Mouse (Mus musculus) heart, embryonic 12.5 days (tissue): ENCODE results near the gene Ubac2. TPM values are rescaled to one million over a fixed set of nuclear protein-coding genes. Genes with fewer than 3 reads are reported as not detected.

ENCODE experiments used
- ATAC-seq: fragments of 200-750 bp; cut with Nextera tagmentation; 2 replicates; pipeline ENCODE4 v1.8.0; 2017; ENCODE audit warnings: moderate TSS enrichment, moderate library complexity; ENCODE audit not compliant: insufficient number of reproducible peaks, low FRiP score
- H3K27ac ChIP-seq: fragments of 300-500 bp; sonication (generic); 2 replicates; pipeline ENCODE4 v1.5.1; 2016; ENCODE audit warnings: mild to moderate bottlenecking, moderate library complexity; ENCODE audit not compliant: poor library complexity, severe bottlenecking
- H3K27me3 ChIP-seq: fragments of 300-500 bp; sonication (generic); replicated peaks from 2 replicates; pipeline ENCODE4 v1.6.1; 2016; ENCODE audit warnings: mild to moderate bottlenecking, moderate library complexity
- H3K36me3 ChIP-seq: fragments of 300-500 bp; sonication (generic); 2 replicates; pipeline ENCODE4 v1.6.1; 2016; ENCODE audit warnings: mild to moderate bottlenecking, moderate library complexity
- H3K4me1 ChIP-seq: fragments of 300-500 bp; sonication (generic); replicated peaks from 2 replicates; pipeline ENCODE4 v1.6.1; 2016; ENCODE audit warnings: mild to moderate bottlenecking
- H3K4me2 ChIP-seq: fragments of 300-500 bp; sonication (generic); 2 replicates; pipeline ENCODE4 v1.6.1; 2016; ENCODE audit warnings: mild to moderate bottlenecking, moderate library complexity
- H3K4me3 ChIP-seq: fragments of 300-500 bp; sonication (generic); 2 replicates; pipeline ENCODE4 v1.5.1; 2016; ENCODE audit warnings: mild to moderate bottlenecking
- H3K9ac ChIP-seq: fragments of 300-500 bp; sonication (generic); 2 replicates; pipeline ENCODE4 v1.6.1; 2016; ENCODE audit warnings: mild to moderate bottlenecking, moderate library complexity
- H3K9me3 ChIP-seq: fragments of 300-500 bp; sonication (generic); replicated peaks from 2 replicates; pipeline ENCODE4 v1.6.1; 2016; ENCODE audit warnings: mild to moderate bottlenecking, moderate library complexity
- WGBS: fragments of 180-500 bp; shearing (Covaris S2); methylation state at CpG from one replicate; pipeline ENCODE4 v1.1.7; 2016; 5-methylcytosine and 5-hydroxymethylcytosine counted together
- polyA plus RNA-seq: library from polyadenylated mRNA; unstranded; fragments of >200 nt; fragmentation: Nextera tagmentation; extraction: Ambion mirVana; gene quantifications from 2 replicates; pipeline ENCODE4 v1.2.1, GENCODE M21; 2016

Gene Ubac2
- polyA plus RNA-seq, 1 experiment from 2014 or later = 56.9 TPM

DNA sequence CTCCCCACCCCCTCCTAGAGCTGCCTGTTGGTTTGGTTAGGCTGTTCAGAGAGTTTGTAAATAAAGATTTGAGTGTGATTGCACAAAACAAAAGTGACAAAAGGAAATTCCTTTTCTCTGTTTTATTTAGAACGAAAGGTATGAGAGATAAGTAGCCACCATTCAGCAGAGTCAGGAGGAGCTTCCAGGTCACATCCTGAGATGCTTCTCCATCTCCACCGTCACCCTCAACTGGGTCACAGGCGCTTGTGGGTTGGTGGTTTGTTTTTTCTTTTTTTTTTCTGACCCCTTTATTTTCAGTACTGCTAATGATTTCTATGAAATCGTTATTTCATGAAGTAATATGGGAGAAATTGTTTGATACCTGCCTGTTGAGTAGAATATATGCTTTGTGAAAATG lies 57.9 kb downstream of the Ubac2 start:
- 89% methylated on average over 4 of the region's 4 CpGs for WGBS
- Histone ChIP-seq H3K36me3 (peaks cover 16% of the 10 kb centered on the region), H3K4me2 (no peak overlapping the region), H3K27ac (no peak overlapping the region), H3K9me3 (0 out of 2 replicates have a peak, but pooled peaks cover 5% of the 10 kb centered on the region), H3K27me3 (no peaks in the 10 kb centered on the region), H3K4me3 (no peak overlapping the region), H3K4me1 (peaks cover 25% of the 10 kb centered on the region), H3K9ac (no peak overlapping the region)
- ATAC-seq = no peak

- Histone ChIP-seq H3K9ac (no peak overlapping the region), H3K4me3 (no peak overlapping the region), H3K27me3 (no peaks in the 10 kb centered on the region), H3K4me1 (peaks cover 21% of the 10 kb centered on the region), H3K4me2 (no peak overlapping the region), H3K27ac (no peak overlapping the region), H3K9me3 (0 out of 2 replicates have a peak, but pooled peaks cover 5% of the 10 kb centered on the region), H3K36me3 (peaks cover 16% of the 10 kb centered on the region)
- ATAC-seq = no peak
- 61% methylated on average over 8 of the region's 8 CpGs for WGBS
Observed at GRCm38 (mm10) chr14:121936856-121937255, 58.4 kb downstream of the Ubac2 start.

DNA sequence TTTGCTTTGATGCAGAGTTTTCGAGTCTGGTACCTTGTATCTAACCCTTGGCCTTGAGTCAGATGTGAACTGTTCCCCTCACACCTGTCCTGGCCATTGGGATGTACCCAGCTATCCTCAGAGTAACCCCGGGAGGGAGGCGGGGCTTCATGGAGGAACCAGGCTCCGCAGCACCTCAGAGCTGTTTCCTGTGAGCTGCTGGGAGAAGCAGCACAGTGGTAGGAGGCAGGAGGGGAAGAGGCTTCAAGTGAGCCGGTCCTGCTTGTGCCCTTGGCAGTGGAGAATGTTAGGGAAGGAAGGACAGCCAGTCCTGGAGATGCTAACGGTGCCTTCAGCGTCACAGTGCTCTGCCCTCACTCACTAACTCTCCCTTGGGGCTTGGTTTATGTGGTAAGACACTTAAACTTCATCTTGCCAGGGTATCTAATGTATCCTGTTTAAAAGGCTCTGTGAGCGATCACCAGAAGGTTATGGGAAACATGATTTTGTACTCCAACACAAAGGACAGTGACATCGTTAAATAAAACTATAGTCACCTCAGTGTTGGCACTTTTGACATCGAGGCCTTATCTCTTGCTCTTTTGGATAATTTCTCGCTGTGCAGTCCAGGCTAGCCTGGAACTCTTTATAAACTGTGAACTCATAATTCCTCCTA lies 59.3 kb downstream of the Ubac2 start:
- Histone ChIP-seq H3K4me1 (peaks cover 16% of the 10 kb centered on the region), H3K4me2 (no peak overlapping the region), H3K27me3 (no peaks in the 10 kb centered on the region), H3K9ac (no peak overlapping the region), H3K36me3 (peaks cover 16% of the 10 kb centered on the region), H3K9me3 (0 out of 2 replicates have a peak, but pooled peaks cover 5% of the 10 kb centered on the region), H3K4me3 (no peak overlapping the region), H3K27ac (no peak overlapping the region)
- no peak; the same call in 1 of the 2 replicates for ATAC-seq
- 68% methylated on average over 11 of the region's 11 CpGs for WGBS

GRCm38 (mm10) chr14:121938256-121939191 lies 60.1 kb downstream of the Ubac2 start:
- Histone ChIP-seq H3K9ac (no peak overlapping the region), H3K36me3 (peaks cover 16% of the 10 kb centered on the region), H3K27ac (no peak overlapping the region), H3K4me3 (no peak overlapping the region), H3K9me3 (0 out of 2 replicates have a peak, but pooled peaks cover 5% of the 10 kb centered on the region), H3K27me3 (no peaks in the 10 kb centered on the region), H3K4me1 (peaks cover 16% of the 10 kb centered on the region), H3K4me2 (no peak overlapping the region)
- ATAC-seq = no peak
- 74% methylated on average over 11 of the region's 11 CpGs for WGBS

- peak; percentile 80; the same call in 1 of the 2 replicates for ATAC-seq
- H3K4me2 ChIP-seq = no peak overlapping the region
- H3K9me3 ChIP-seq = 0 out of 2 replicates have a peak, but pooled peaks cover 5% of the 10 kb centered on the region
- peaks cover 6% of the 10 kb centered on the region for H3K36me3 ChIP-seq
- peak overlapping the region; percentile 52; the same call in 1 of the 2 replicates for H3K27ac ChIP-seq
- H3K9ac ChIP-seq = no peak overlapping the region
- H3K4me3 ChIP-seq = no peak overlapping the region
- peaks cover 16% of the 10 kb centered on the region for H3K4me1 ChIP-seq
- 24% methylated on average over 3 of the region's 3 CpGs for WGBS
- H3K27me3 ChIP-seq = no peaks in the 10 kb centered on the region
Observed at GRCm38 (mm10) chr14:121939582-121939981, 61.2 kb downstream of the Ubac2 start.

- Histone ChIP-seq H3K9me3 (no peaks in the 10 kb centered on the region), H3K4me3 (no peak overlapping the region), H3K4me1 (peaks cover 4% of the 10 kb centered on the region; the same call in 1 of the 2 replicates), H3K4me2 (no peak overlapping the region), H3K36me3 (no peaks in the 10 kb centered on the region), H3K9ac (no peak overlapping the region), H3K27me3 (no peaks in the 10 kb centered on the region), H3K27ac (no peak overlapping the region)
- whole genome bisulfite sequencing = 74% methylated on average over 5 of the region's 5 CpGs
- ATAC-seq = no peak
Observed at GRCm38 (mm10) chr14:121946131-121946530, 67.7 kb downstream of the Ubac2 start.

DNA sequence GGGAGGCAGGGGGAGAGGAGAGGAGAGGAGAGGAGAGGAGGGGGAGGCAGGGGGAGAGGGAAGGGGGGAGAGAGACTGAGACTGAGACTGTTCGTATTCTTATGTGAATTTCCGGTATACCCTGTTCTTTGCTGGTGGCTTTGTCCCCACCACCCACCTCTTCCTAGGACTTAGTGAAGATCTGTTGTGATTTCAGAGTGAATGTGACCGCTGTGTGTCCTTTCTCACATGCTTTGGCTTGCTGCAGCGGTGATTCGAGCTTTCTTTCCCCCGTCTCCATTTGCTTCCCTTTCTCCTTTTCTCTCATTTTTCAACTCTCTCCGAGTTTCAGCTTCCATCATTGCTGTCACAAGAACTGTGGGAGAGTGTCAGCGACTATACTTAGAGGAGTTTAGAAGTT lies 68.3 kb downstream of the Ubac2 start:
- H3K9ac ChIP-seq = no peak overlapping the region
- peaks cover 8% of the 10 kb centered on the region for H3K4me1 ChIP-seq
- 79% methylated on average over 8 of the region's 8 CpGs for WGBS
- H3K4me3 ChIP-seq = no peak overlapping the region
- no peak for ATAC-seq
- H3K4me2 ChIP-seq = no peak overlapping the region
- H3K9me3 ChIP-seq = no peaks in the 10 kb centered on the region
- H3K27ac ChIP-seq = no peak overlapping the region; the same call in 1 of the 2 replicates
- no peaks in the 10 kb centered on the region for H3K27me3 ChIP-seq
- no peaks in the 10 kb centered on the region for H3K36me3 ChIP-seq

GRCm38 (mm10) chr14:121947201-121947760 lies 68.9 kb downstream of the Ubac2 start:
- no peak overlapping the region for H3K4me2 ChIP-seq
- no peaks in the 10 kb centered on the region for H3K9me3 ChIP-seq
- no peaks in the 10 kb centered on the region for H3K36me3 ChIP-seq
- peaks cover 10% of the 10 kb centered on the region for H3K4me1 ChIP-seq
- H3K27ac ChIP-seq = no peak overlapping the region
- 65% methylated on average over 8 of the region's 8 CpGs for WGBS
- H3K4me3 ChIP-seq = no peak overlapping the region
- ATAC-seq = no peak
- no peaks in the 10 kb centered on the region for H3K27me3 ChIP-seq
- H3K9ac ChIP-seq = no peak overlapping the region

- no peak overlapping the region for H3K4me2 ChIP-seq
- no peak for ATAC-seq
- H3K27me3 ChIP-seq = no peaks in the 10 kb centered on the region
- no peak overlapping the region for H3K27ac ChIP-seq
- H3K4me3 ChIP-seq = no peak overlapping the region
- no peaks in the 10 kb centered on the region for H3K36me3 ChIP-seq
- H3K9me3 ChIP-seq = no peaks in the 10 kb centered on the region
- WGBS = 83% methylated on average over 3 of the region's 3 CpGs
- H3K4me1 ChIP-seq = peaks cover 10% of the 10 kb centered on the region
- no peak overlapping the region for H3K9ac ChIP-seq
Observed at GRCm38 (mm10) chr14:121947966-121948365, 69.5 kb downstream of the Ubac2 start.

DNA sequence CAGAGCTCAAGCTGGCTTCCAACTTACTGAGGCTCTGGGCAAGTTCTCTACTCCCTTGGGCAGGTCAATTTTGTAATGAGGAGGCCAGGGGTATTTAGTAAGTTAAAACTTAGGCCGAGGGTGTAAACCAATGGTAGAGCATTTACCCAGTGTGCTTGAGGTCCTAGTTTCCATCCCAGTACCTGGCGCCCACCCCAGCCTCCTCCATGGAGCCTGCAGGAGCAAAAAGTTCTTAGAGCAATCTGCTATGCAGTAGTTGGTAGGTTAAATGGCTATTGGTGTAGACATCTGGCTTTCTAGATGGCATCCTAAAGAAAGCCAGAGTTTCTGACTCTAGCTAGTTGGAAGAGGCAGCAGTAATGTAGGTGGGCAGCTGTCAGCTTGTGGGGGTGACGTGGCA lies 71.0 kb downstream of the Ubac2 start:
- Histone ChIP-seq H3K27me3 (no peaks in the 10 kb centered on the region), H3K4me1 (peaks cover 11% of the 10 kb centered on the region), H3K9ac (no peak overlapping the region), H3K4me2 (no peak overlapping the region), H3K9me3 (no peaks in the 10 kb centered on the region), H3K36me3 (no peaks in the 10 kb centered on the region), H3K27ac (no peak overlapping the region), H3K4me3 (no peak overlapping the region)
- WGBS = 88% methylated on average over 3 of the region's 3 CpGs
- ATAC-seq = no peak

DNA sequence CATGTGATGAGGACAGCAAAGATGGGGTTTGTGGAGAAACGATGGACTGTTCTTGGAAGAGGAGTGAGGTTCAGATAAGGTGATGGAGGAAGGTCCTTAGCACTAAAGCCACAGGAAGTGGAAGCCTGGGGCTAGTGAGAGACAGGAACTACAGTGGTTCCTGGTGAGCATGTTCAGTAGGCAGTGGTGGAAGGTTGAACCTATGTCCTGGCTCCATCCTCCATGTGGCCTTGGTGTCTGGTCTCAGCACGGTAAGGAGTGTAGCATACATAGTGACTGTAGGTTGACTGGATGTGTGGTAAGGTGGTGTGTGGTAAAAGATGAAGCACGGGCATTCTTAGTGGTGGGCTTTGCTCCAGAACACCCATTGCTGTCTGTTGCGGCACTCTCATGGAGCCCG lies 71.5 kb downstream of the Ubac2 start:
- no peaks in the 10 kb centered on the region for H3K36me3 ChIP-seq
- H3K4me1 ChIP-seq = peaks cover 15% of the 10 kb centered on the region
- 85% methylated on average over 5 of the region's 5 CpGs for WGBS
- H3K9me3 ChIP-seq = no peaks in the 10 kb centered on the region
- no peak overlapping the region for H3K4me3 ChIP-seq
- no peak for ATAC-seq
- H3K4me2 ChIP-seq = no peak overlapping the region
- no peak overlapping the region for H3K9ac ChIP-seq
- H3K27ac ChIP-seq = no peak overlapping the region
- H3K27me3 ChIP-seq = no peaks in the 10 kb centered on the region
